Mouse (Mus musculus): ENCODE data around the gene F3.
"Not testable (repeated sequence)": the region's sequence is repeated elsewhere in the genome, so short reads cannot be mapped to it uniquely, and the experiment has no call there.

The F3 gene

DNA sequence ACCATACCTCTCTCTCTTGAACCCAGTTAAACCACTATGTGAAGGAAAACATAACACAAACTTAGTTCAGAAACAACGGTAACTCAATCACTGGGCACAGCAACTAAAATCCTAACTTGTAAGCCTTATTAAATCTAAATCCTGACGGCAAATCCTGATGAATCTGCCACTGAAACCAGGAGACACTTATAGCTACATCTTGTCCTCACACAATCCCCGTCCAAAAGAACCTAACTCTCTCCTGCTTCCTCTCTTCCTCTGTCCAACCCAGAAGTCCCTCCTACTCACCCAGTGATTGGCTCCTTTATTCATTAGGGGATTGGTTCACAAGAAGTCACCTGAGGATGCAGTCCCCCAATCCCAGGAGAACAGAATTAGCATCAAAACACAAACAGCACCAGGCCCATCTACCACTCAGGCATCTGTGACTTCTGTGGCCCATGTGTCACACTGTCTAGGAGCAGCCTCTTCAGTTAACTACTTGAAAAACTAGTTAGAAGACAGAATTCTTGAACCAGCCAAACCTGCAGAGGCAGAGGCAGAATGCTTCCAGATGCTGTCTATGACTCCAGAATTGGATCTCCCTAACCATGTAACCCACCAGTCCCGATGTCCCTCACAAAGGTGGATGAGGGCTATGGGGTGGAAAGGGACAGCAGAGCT is 18.0 kb downstream of the F3 start:
- DNase-seq = not testable (repeated sequence)

DNA sequence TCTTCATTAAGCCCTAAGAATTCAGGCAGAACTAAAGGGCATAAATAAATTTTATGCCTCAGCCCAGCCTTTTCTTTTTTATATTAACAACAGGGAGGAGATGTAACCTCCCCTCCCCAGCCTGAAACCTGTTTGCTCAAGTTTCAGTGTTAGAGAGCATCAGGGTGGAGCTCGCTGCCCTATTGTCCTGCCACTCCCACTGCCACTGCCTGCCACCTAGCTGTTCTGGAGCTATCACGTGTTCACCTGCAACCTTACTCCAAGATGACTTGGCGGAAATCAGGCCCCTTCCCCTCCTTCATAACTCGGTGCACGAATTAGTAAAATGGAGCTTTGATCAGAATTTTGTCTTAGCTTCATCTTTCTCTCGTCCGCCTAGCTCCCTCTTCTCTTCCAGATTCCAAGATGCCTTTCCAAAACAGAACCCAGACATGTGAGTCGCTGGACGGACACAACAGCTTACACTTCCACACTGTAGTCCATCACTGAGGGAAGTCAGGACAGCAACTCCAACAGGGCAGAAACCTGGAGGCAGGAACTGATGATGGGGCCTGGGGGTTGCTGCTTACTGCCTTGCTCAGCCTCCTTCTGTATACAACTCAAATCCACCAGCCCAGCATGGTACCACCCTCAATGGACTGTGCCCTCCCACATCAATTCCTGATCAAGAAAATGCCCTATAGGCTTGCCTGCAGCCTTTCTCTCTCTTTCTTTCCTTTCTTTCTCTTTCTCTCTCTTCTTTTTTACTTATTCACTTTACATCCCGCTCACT is 31.2 kb downstream of the F3 start:
- DNase-seq = not testable (repeated sequence)

DNA sequence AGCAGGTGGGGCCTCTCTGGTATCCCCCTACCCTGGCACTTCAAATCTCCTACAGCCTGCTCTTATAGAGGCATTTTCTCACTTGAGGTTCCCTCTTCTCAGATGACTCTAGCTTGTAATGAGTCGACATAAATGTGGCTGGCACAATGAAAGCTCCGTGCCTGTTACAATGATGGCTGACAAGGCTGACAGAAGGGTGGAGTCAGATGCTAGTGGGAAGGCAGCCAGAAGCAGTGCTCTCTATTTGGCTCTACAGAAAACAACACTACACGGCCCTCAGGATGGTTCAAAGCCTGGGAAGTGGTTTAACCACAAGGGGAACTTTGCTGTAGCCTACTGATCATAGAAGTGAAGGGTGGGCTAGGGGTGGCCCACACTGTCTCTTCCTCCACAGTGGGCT is 31.8 kb downstream of the F3 start:
- DNase-seq = no peak

DNA sequence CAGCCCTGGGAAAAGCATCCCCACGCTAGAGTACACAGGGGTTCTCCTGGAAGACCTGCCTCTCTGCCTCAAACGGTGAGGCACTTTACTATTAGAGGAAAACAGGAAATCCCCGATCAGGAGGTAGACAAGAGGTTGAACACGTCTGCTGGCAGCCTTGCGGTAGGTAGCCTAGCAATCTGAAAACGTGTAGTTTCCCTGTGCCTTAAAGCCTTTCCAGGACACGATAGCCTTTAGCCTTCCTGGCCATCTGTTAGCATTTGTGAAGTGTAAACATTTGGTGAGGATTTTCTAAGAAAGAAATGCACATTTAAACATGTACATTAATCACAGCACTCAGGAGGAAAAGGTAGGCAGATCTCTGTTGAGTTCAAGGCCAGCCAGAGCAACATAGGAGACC is 35.0 kb downstream of the F3 start:
- no peak for DNase-seq

DNA sequence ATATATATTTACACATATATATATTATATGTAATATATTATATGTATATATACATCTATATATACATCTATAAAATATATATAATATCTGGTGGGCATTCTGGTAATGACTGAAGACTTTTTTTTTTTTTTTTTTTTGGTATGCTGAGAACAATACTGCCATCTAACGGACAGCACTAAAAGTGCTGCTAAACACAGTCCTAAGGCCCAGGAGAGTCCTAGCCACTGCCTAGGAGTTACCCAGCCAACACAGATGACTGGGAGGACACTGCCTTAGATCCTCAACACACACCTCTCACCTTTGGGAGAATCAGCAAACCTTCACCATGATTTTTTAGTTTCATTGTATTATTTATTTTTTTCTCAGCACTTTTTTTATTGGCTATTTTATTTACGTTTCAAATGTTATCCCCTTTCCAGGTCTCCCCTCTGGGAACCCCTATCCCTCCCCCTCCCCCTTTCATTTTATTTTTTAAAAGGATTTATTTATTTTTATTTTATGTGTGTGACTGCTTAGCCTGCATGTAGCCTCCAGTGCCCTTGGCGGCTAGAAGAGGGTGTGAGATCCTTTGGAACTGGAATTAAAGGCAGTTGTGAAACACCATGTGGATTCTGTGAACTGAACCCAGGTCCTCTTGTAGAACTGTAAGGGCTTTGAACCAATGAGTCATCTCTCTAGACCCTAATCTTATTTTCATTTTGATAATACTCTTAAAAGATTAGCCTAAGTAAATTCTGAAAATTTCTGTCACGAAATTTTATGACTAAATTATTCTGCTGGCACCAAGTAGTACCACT is 38.9 kb downstream of the F3 start:
- DNase-seq = no peak

DNA sequence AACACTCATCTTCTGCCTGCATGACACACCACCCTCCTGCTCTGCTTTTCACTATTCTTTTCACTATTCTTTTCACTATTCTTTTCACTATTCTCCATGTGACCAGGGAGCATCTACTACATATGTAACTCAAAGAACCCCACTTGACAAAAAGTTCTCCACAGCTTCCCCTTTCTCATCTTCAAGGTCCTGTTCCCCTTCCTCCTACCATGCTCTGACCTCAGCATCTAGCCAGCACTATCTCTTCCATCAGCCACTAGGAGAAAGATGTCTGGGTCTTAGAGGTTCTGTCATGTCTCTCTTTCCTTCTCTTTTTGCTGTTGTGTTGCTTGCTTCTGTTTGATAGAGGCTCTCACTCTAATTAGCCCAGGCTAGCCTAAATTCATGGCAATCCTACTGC is 42.7 kb downstream of the F3 start:
- DNase-seq = no peak

DNA sequence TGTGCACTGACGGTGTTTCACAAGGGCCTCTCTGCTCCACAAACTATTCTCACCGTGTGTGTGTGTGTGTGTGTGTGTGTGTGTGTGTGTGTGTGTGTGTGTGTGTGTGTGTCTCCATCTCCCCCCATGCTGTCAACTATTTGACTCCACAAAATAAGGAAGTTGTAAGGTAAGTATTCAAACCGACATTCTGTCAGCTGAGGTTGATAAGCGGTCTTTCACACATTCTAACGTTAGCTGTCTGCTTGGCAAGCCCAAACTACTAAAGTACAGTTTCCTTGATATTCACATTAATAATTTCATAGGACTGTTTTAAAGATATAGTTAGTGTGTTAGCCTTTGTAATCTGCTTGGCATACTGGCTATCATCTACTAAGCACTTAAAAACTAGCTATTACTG is 43.5 kb downstream of the F3 start:
- DNase-seq = no peak

DNA sequence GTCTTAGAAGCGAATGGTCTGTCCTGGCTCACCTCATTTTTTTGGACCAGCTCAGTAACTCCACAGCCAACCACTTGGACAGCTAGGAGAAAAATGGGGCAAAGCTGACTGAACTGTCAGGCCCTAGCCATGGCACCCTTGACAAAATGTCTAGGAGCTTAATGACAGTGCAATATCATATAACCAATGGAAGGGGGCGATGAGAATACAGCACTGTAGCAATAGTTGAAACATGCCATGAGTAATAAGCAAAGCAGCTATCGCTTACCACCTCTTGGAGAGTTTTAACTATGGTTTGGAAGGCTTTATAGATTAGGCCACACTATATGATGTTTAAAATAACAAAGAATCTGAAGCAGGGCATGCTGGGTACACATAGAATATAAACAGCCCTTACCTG is 45.4 kb downstream of the F3 start:
- DNase-seq = no peak

DNA sequence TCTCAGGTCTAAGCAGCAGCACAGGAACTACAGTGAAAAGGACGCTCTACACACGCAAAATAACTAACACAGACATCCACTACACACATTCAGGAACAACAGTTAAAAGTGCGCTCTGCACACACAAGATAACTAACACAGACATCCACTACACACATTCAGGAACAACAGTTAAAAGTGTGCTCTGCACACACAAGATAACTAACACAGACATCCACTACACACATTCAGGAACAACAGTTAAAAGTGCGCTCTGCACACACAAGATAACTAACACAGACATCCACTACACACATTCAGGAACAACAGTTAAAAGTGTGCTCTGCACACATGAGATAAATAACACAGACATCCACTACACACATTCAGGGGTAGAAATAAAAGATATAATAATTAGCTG is 50.0 kb downstream of the F3 start:
- not testable (repeated sequence) for DNase-seq

DNA sequence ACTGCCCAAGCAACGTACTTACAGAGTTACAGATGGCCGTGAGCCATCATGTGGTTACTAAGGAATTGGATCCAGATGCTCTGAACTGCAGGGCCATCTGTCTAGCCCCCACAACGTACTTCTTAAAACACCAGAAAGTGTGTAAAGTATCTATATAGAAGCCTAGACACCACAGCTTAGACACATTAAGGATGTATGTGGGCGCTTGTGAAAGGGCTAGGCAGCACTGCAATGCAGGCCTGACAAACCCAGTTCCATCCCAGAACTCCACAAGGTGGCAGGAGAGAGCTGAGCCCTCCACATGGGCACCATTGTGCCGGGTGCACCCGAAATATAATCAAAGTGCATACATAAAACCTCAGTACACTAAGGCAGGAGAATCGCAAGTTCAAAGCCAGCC is 54.6 kb downstream of the F3 start:
- DNase-seq = peak; percentile 84

DNA sequence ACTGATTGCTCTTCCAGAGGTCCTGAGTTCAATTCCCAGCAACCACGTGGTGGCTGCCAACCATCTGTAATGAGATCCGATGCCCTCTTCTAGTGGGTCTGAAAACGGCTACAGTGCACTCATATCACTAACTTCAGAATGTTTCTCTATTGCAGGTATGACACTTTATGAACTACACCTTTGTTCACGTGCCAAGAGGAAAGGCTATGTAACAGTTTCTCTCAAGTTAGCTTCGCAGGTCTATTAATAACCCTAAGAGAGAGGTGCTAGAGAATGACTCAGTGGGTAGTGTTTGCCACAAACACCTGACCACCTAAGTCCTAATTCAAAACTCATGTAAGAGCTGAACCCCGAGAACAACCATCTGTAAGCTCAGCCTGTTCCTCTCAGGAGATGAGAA is 59.7 kb downstream of the F3 start:
- DNase-seq = no peak
